Mouse (Mus musculus): ENCODE measurements at regions not wholly inside any gene's neighbourhood (a gene's known extent, or its start where the extent isn't known, plus 50 kb on each side); places are given as distances from the start of the nearest gene placed in this dataset.

DNA sequence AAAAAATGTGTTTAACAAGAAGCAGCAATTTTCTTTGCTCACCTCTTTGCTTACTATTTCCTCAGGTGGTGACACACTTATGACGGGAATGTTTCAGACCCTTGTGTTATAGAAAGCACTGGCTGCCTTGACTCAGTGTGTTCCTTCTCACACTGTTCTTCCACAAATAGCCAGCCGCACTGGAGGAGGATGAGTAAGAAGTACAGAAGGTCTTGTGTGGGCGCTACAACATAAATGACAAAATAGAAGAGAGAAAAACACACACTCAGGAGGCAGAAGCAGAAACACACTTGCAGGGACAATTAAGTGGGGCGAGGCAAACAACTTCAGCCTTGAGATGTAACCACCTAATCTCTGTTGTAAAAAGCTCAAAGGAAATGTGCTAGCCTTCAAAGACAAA, 292.2 kb upstream of the Pkn2 start:
- H3K4me1 ChIP-seq (ENCODE audit: control insufficient read depth, insufficient read depth, low read length) = no peaks in the 10 kb centered on the region
- TF ChIP-seq POLR2A (IDR thresholded peaks at IDR 0.05; ENCODE audit: low read depth, low read length) (no peak), CTCF (conservative IDR thresholded peaks at IDR 0.05; ENCODE audit: insufficient read depth, insufficient read length, low read depth, low read length) (no peak)
- H3K27ac ChIP-seq (ENCODE audit: insufficient read depth, low read depth, low read length) = no peak overlapping the region
- DNase-seq = no peak
- no peaks in the 10 kb centered on the region for H3K27me3 ChIP-seq (replicated peaks; ENCODE audit: control insufficient read depth, insufficient read depth, low read length)
- H3K36me3 ChIP-seq (ENCODE audit: control insufficient read depth, insufficient read depth, low read length) = no peaks in the 10 kb centered on the region
- 83% methylated on average over 4 of the region's 4 CpGs for WGBS
- no peak overlapping the region for H3K4me3 ChIP-seq (ENCODE audit: insufficient read depth, low read depth, low read length)

DNA sequence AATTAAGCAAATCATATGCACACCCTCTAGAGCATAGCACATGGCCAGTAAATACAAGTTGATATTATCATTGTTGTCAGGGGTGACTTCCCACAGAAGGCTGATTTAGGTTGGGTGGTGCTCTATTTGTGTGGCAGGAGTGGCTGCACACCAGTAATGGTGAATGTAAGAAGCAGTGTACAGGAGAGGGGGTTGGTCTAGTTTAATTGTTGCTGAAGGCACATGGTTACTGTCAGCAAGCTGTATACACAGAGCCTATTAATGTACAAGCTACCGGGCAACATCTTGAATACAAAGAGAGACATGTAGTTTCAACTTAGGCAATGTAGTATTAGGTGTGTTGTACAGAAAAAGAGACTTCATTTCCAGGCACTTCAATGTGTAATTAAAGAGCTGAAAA, 280.6 kb upstream of the Pkn2 start:
- DNase-seq = no peak
- TF ChIP-seq CTCF (conservative IDR thresholded peaks at IDR 0.05; ENCODE audit: insufficient read depth, insufficient read length, low read depth, low read length) = no peak
- no peak for TF ChIP-seq POLR2A (IDR thresholded peaks at IDR 0.05; ENCODE audit: low read depth, low read length)
- H3K36me3 ChIP-seq (ENCODE audit: control insufficient read depth, insufficient read depth, low read length) = no peaks in the 10 kb centered on the region
- H3K27me3 ChIP-seq (replicated peaks; ENCODE audit: control insufficient read depth, insufficient read depth, low read length) = no peaks in the 10 kb centered on the region
- no peak overlapping the region for H3K27ac ChIP-seq (ENCODE audit: insufficient read depth, low read depth, low read length)
- WGBS = 53% methylated on average over 1 of the region's 1 CpGs
- 0 out of 2 replicates have a peak, but pooled peaks cover 2% of the 10 kb centered on the region for H3K4me1 ChIP-seq (ENCODE audit: control insufficient read depth, insufficient read depth, low read length)
- no peak overlapping the region for H3K4me3 ChIP-seq (ENCODE audit: insufficient read depth, low read depth, low read length)

DNA sequence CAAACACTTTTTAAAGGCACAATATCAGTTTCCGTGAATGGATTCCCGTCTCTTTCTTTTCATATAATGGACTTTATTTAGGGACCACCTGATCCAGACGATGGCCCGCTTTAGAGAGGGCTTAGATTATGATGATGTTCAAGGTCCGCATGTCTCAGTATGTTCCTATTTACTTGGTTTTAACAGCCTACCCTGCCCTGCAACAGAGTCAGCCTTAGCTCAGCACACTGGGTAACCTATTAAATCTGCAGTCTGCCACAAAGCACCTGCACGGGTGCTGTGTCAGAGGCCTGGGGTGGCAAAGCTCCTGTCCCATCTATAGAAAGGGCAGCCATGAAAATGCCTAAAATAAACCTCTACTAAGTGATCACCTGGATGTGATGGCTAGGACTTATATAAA, 280.2 kb upstream of the Pkn2 start:
- TF ChIP-seq POLR2A (IDR thresholded peaks at IDR 0.05; ENCODE audit: low read depth, low read length) = no peak
- TF ChIP-seq CTCF (conservative IDR thresholded peaks at IDR 0.05; ENCODE audit: insufficient read depth, insufficient read length, low read depth, low read length) = no peak

DNA sequence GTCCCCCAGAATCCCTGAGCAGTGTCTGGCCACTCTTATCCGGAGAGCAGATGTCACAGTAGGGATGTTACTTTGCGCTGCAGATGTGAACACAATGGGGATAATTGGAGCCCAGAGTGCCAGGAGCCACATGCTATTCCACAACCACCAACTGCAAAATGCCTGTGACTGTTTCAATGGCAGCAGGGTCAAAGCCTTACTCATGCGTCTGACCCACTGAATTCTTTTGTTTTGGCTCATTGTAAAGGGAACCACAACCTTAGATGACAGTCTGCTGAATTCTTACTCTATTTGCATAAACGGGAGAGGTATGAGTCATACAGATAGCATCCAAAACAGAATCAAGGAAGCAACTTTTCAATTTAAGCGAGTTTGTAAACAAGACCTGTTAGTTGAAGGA, 276.8 kb upstream of the Pkn2 start:
- Histone ChIP-seq H3K4me1 (ENCODE audit: control insufficient read depth, insufficient read depth, low read length) (peaks cover 5% of the 10 kb centered on the region; the same call in 1 of the 2 replicates), H3K27me3 (replicated peaks; ENCODE audit: control insufficient read depth, insufficient read depth, low read length) (no peaks in the 10 kb centered on the region), H3K27ac (ENCODE audit: insufficient read depth, low read depth, low read length) (no peak overlapping the region), H3K36me3 (ENCODE audit: control insufficient read depth, insufficient read depth, low read length) (no peaks in the 10 kb centered on the region), H3K4me3 (ENCODE audit: insufficient read depth, low read depth, low read length) (no peak overlapping the region)
- 64% methylated on average over 5 of the region's 5 CpGs for WGBS
- DNase-seq = no peak
- TF ChIP-seq POLR2A (IDR thresholded peaks at IDR 0.05; ENCODE audit: low read depth, low read length) (no peak), CTCF (conservative IDR thresholded peaks at IDR 0.05; ENCODE audit: insufficient read depth, insufficient read length, low read depth, low read length) (no peak)

More for the DNA sequence above, 280.2 kb upstream of the Pkn2 start:
- Histone ChIP-seq H3K4me3 (ENCODE audit: insufficient read depth, low read depth, low read length) (no peak overlapping the region), H3K27ac (ENCODE audit: insufficient read depth, low read depth, low read length) (no peak overlapping the region), H3K4me1 (ENCODE audit: control insufficient read depth, insufficient read depth, low read length) (0 out of 2 replicates have a peak, but pooled peaks cover 2% of the 10 kb centered on the region), H3K36me3 (ENCODE audit: control insufficient read depth, insufficient read depth, low read length) (no peaks in the 10 kb centered on the region), H3K27me3 (replicated peaks; ENCODE audit: control insufficient read depth, insufficient read depth, low read length) (no peaks in the 10 kb centered on the region)
- 72% methylated on average over 6 of the region's 6 CpGs for WGBS
- no peak for DNase-seq

DNA sequence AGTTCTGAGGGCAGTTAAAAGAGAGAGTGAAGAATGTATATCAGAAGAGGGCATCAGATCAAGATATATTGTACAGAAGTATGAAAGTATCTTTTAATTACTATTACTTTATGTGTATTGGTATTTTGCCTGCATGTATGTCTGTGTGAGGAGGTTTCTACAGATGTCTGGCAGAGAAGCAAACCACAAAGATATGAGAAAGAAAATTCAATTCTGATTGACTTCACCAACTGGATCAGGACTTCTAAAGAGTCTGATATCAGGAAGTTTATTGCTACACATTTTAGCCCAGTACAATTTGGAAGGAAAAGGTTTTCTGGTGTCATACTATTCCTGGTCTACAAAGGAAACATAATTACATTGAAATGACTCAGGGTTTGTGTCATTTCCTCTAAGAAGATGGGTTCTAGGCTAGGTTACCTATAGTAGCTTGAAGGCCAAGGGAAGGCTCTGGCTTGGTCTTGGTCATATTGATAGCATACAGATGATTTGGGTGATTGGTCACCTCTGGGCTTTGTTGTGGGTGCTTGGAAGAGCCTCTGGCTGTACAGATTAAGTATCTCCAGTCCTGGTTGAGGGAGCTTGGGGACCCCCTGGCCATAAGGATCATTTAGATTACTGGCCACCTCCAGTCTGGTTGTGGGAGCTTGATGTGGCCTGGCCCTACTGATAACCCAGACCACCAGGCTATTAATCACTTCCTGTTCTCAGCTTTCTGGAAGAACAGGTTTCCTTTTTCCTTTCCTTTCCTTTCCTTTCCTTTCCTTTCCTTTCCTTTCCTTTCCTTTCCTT, 275.1 kb upstream of the Pkn2 start:
- no peaks in the 10 kb centered on the region for H3K36me3 ChIP-seq (ENCODE audit: control insufficient read depth, insufficient read depth, low read length)
- H3K4me1 ChIP-seq (ENCODE audit: control insufficient read depth, insufficient read depth, low read length) = peaks cover 2% of the 10 kb centered on the region; the same call in 1 of the 2 replicates
- TF ChIP-seq POLR2A (IDR thresholded peaks at IDR 0.05; ENCODE audit: low read depth, low read length) (no peak), CTCF (conservative IDR thresholded peaks at IDR 0.05; ENCODE audit: insufficient read depth, insufficient read length, low read depth, low read length) (no peak)
- no peak for DNase-seq
- H3K4me3 ChIP-seq (ENCODE audit: insufficient read depth, low read depth, low read length) = no peak overlapping the region
- H3K27me3 ChIP-seq (replicated peaks; ENCODE audit: control insufficient read depth, insufficient read depth, low read length) = no peaks in the 10 kb centered on the region
- no peak overlapping the region for H3K27ac ChIP-seq (ENCODE audit: insufficient read depth, low read depth, low read length)

DNA sequence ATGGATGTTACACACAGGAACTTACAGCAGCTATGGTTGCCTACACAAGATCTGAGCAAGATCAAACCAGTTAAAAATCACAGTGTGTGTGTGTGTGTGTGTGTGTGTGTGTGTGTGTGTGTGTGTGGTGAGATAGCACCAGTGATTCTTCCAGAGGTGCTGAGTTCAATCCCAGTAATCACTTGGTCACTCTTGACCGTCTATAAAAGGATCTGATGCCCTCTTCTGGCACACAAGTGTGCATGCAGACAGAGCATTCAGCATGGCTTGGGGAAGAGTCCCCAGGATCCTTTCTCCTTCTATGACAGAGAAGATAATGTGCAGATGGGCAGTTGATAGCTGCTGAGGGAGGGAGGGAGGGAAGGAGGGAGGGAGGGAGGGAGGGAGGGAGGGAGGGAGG, 274.4 kb upstream of the Pkn2 start:
- no peak for DNase-seq
- TF ChIP-seq POLR2A (IDR thresholded peaks at IDR 0.05; ENCODE audit: low read depth, low read length) = no peak
- TF ChIP-seq CTCF (conservative IDR thresholded peaks at IDR 0.05; ENCODE audit: insufficient read depth, insufficient read length, low read depth, low read length) = no peak
- WGBS = 59% methylated on average over 1 of the region's 1 CpGs
- H3K4me3 ChIP-seq (ENCODE audit: insufficient read depth, low read depth, low read length) = no peak overlapping the region
- H3K27ac ChIP-seq (ENCODE audit: insufficient read depth, low read depth, low read length) = no peak overlapping the region
- H3K4me1 ChIP-seq (ENCODE audit: control insufficient read depth, insufficient read depth, low read length) = peaks cover 2% of the 10 kb centered on the region; the same call in 1 of the 2 replicates
- no peaks in the 10 kb centered on the region for H3K36me3 ChIP-seq (ENCODE audit: control insufficient read depth, insufficient read depth, low read length)
- no peaks in the 10 kb centered on the region for H3K27me3 ChIP-seq (replicated peaks; ENCODE audit: control insufficient read depth, insufficient read depth, low read length)

DNA sequence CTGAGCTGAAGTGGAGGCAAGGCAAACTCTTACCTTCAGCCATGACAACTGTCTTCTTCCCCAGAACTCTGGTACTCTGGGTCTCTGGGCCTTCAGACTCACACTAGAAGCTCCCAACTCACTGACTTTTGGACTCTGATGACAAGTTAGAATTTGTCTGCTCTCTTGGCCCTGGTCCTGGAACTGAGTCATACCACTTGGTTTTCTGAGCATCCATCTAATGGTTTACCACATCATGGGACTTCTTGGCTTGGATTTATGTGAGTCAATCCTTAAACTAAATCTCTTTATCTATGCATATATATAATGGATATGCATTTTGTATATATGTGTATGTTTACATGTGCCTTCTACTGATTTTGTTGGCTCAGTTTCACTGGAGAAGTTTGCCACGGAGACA, 273.8 kb upstream of the Pkn2 start:
- peak; percentile 67 for DNase-seq
- no peak for TF ChIP-seq CTCF (conservative IDR thresholded peaks at IDR 0.05; ENCODE audit: insufficient read depth, insufficient read length, low read depth, low read length)
- no peak for TF ChIP-seq POLR2A (IDR thresholded peaks at IDR 0.05; ENCODE audit: low read depth, low read length)
- 88% methylated on average over 1 of the region's 1 CpGs for WGBS
- H3K27me3 ChIP-seq (replicated peaks; ENCODE audit: control insufficient read depth, insufficient read depth, low read length) = no peaks in the 10 kb centered on the region
- H3K4me3 ChIP-seq (ENCODE audit: insufficient read depth, low read depth, low read length) = no peak overlapping the region
- 0 out of 2 replicates have a peak overlapping the region, but pooled peaks have one; percentile 22 for H3K27ac ChIP-seq (ENCODE audit: insufficient read depth, low read depth, low read length)
- H3K4me1 ChIP-seq (ENCODE audit: control insufficient read depth, insufficient read depth, low read length) = peaks cover 2% of the 10 kb centered on the region; the same call in 1 of the 2 replicates
- H3K36me3 ChIP-seq (ENCODE audit: control insufficient read depth, insufficient read depth, low read length) = no peaks in the 10 kb centered on the region

All from kidney, adult 2 months (tissue).